Mouse (Mus musculus) v-Abl transformed pro-B cells (cell line): ENCODE measurements around the gene Uvrag.

Experiments used
- in situ Hi-C, 2 experiments: fragments of 400-800 bp; cut with MboI; formaldehyde crosslinking; loops; one replicate each; pipeline ENCODE4 v1.15.1; 2025; ENCODE audit not compliant: unreplicated experiment in 2 of 2

The Uvrag gene

GRCm38 (mm10) chr7:98912953-98913360 is 228.0 kb downstream of the Uvrag start:
- in situ Hi-C loops = no loop called here

DNA sequence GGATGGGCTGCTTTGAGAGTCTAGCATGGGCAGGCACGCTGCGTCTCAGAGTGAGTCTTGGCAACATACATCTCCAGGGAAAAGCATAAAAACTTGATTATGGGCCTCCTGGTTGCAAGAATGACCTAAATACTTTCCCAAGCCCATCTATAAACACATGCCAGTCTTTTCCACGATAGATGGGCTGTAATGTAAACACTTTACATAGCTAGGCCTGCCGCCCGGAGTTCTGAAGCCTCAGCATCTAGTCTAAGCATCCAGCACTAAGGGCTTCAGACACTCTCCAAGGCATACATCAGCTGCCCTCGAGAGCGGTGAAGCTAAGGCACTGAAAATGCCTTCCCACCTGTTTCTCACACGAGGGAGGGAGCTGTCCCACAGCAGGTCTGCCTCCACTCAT is 229.7 kb downstream of the Uvrag start:
- in situ Hi-C loops = no loop called here

- in situ Hi-C loops = no loop called here
Observed at GRCm38 (mm10) chr7:98910712-98911111, 230.2 kb downstream of the Uvrag start.

GRCm38 (mm10) chr7:98910164-98910563 is 230.8 kb downstream of the Uvrag start:
- in situ Hi-C loops = no loop called here

GRCm38 (mm10) chr7:98907476-98907875 is 233.5 kb downstream of the Uvrag start:
- in situ Hi-C loops = no loop called here

DNA sequence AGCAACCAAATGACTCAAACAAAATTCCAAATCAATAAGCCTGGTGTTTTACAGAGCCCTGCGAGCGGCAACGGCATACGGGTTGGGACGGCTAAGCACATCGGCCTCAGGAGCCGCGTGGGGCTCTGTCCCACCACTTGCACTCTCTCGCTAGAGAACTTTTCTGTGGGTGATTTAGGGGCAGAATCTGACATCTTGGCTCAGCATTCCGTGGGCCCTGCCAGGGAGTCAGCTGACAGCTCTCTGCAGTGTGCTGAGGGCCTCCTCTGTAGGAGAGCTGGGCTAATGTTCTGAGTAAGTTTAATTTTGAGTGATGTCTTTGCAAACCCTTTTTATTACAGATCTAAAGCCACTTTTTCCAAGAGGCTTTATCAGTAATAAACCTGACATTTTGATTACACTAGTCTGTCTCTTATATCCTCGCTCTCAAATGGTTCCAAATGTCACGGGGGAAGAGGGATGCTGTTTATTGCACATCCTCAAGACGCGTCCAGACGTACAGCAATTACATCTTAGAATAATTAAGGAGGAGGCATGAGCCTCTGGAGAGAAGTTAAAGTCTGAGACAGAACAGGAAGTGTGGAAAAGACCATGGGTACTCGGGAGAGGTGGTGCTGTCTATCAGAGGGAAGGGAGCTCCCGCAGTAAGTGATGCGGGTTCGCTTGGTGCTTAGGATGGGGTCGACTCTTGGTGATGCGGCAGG is 236.1 kb downstream of the Uvrag start:
- in situ Hi-C loops = no loop called here

DNA sequence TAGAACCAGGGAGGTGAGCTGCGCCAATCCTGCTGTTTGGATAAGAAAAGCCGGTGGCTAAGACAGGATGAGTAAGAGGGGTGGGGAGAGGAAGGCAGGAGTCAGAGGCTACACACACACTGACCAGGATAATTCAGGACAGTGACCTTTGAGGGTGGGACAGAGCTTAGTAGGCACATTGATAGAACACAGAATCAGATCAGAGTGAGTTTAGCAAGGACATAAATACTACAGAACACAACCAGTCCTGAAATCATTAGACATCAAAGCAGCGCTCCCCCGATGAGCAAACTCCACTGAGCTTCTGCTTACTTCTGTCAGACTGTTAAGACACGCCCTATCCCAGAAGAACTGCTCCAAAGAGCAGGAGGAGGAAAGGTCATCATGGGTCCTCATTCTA is 237.1 kb downstream of the Uvrag start:
- in situ Hi-C loops = no loop called here

DNA sequence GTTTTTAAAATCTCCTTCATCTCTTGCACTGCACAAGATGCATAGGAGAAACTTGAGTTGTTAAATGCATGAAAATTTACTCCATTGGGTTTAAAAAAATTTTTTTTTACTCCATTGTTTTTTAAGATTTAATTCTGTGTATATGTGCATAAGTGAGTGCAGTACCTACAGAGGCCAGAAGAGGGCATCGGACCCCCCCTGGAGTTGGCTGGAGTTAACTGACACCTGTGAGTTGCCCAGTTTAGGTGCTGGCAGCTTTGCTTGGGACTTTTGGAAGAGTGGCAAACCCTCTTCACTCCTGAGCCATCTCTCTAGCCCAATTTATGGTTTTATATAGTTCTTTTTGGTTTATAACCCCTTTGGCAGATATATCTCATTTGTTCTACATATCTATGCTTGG is 239.8 kb downstream of the Uvrag start:
- in situ Hi-C loops = no loop called here

- in situ Hi-C loops = no loop called here
Observed at GRCm38 (mm10) chr7:98899815-98900214, 241.1 kb downstream of the Uvrag start.

GRCm38 (mm10) chr7:98897323-98897722 is 243.6 kb downstream of the Uvrag start:
- in situ Hi-C loops = no loop called here

- in situ Hi-C loops = no loop called here
Observed at GRCm38 (mm10) chr7:98895501-98896095, 245.3 kb downstream of the Uvrag start.

- in situ Hi-C loops = no loop called here
Observed at GRCm38 (mm10) chr7:98894768-98895167, 246.2 kb downstream of the Uvrag start.

DNA sequence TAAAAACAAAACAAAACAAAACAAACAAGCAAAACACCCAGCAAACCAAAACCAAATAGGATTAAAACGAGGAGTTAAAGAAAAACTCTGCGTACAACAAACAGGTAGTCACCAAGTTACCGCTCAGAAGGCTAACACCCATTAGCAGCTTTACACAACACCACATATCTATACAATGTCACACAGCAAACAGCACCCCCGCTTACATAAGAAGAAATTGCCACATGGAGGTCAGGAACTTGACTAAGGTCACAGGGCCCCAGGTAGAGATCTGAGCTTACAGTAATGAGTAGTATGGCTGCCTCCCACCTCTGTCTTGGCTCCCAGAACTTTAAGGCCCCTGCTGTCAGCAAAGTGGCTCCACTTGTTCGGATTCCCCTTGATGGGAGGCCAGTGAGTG is 246.6 kb downstream of the Uvrag start:
- in situ Hi-C loops = no loop called here

DNA sequence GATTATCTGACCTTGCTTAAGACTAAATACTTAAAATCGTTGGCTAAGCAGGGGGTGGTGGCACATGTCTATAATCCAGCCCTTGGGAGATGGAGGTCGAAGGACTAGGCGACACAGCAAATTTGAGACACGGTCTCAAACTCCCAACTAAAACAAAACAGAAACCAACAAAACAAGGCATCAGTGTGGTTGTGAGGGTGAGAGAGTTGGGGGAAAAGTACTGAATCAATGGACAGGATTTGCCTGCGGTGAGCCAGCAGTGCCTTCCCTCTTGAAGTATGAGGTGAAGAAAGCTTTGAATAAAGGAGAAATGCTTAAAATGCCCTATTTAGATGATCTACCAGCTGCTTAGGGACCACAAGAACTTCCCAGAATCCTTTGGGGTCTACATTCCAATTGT is 247.8 kb downstream of the Uvrag start:
- in situ Hi-C loops = no loop called here

DNA sequence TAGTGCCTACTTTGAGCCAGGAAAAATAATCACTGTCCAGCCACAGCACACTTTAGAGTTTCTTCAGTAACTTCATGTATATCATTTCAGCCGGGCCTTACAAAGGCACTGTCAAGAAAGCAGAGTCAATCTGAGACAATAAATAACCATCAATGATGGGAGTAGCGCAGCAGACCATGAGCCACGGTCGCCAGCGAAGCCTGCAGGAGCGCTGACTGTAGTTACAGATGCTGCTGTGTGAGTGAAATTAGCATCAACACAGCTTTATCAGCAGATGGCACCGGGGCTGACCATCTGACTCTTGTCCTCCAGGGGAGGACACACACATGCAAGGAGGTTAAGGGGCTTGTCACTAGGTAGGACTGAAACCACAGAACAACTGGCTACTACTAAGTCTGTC is 251.7 kb downstream of the Uvrag start:
- in situ Hi-C loops = no loop called here

GRCm38 (mm10) chr7:98888810-98889209 is 252.1 kb downstream of the Uvrag start:
- in situ Hi-C loops = no loop called here

DNA sequence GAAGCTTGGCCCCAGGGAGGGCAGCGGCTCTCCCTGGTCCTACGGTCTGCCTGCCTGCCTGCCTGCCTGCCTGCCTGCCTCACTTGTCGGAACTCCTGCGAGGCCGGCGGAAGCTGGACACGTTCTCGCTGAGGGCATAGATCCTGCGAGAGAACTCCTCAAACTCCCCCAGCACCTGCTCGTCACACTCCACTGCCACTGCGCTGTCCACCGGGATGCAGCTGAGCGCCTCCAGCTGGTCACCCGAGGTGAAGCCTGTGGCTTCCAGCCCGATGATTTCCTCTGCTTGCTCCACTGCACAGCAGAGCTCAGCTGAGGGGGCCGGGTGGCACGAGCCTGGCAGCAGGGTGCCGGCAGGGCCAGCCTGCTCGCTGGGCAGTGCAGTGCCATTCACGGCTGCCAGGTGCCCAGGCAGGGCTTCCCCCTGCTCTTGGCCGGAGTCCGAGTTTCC is 253.1 kb downstream of the Uvrag start:
- in situ Hi-C loops = no loop called here

DNA sequence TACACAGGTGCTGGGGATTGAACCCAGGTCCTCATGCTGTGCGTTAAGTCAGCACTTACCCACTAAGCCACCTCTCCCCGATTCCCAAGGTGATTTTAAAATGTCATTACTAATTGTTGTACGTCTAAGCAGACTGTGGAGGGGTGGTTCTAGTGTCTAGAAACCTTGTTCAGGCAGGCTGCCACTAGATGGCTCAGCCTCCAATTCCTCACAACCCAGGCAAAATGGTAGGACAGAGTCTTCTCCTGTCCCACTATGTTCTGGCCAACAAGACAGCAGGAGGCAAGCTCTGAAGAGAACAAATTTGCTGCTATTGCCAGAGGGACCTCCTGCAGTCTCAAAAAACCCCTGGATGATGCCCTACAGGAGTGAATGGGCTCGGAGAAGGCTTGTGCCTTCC is 259.1 kb downstream of the Uvrag start:
- in situ Hi-C loops = no loop called here

GRCm38 (mm10) chr7:98879176-98879575 is 261.8 kb downstream of the Uvrag start:
- in situ Hi-C loops = no loop called here

DNA sequence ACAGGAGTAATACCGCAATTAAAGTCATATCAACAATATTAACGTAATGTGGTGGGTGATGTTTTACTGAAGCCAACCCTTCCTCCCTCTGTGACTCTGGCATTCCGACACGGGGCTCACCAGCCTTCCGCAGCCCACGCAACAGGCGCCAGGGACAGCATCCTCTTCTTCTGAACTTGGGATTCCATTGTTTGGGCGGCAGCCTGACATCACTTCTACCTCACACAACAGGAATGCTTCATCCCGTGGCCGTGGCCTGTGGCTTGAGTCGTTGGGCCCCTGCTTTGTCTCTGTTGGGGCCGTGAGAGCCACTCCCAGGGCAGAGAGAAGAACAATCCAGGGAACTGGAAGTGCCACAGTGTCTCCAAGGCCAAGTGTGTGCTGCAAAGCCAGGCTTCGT is 264.8 kb downstream of the Uvrag start:
- in situ Hi-C loops = no loop called here

DNA sequence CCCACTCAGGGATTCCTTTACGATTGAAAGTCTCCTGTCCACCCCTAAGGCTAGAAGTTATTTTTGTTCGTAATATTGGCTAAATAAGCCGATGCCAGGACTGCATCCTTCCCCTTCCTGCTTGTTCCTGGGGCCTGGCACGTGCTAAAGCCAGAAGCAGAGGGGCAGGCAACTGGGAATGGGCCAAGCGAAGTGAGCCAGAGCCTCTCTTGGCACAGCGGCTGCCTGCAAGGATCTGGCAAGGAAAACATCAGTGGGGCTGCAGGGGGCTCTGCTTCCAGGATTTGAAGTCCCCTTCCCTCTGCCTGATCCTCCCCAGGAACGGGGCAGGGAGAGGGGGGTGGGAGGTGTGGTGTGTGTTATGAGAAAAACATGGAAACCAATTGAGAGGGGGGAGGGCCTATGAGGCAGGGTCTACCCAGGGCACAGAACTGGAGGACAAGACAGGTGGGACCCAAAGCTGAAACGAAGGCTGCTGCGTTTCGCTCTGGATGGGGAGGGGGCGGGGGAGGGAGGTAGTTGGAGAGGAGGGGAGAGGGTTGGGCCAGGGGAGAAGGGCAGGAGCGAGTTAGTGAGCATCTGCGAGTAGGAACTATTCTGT is 265.5 kb downstream of the Uvrag start:
- in situ Hi-C loops = no loop called here

DNA sequence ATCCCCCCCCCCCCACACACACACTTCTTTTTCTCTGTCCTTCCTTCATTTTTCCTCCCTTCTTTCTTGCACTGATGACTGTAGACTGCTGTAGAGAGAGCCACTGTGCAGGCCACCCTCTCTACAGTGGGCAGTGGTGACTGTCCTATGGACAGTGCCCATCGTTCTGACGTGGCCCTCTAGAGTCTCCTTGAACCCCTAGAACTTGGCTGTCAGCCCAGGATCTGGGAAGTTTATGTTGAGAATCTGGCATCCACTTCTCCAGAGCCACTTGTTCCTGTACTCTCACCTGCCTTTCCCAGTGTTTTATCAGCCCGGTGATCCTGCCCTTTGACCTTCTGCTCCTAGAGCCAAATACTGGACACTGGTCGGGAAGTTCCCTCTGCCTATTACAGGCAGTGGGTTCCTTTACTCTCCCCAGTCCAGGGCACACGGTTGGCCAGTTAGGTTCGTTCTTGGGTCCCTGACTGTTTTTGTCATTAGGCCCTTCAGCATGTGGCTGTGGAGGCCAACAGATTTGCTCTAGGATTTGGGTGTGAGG is 266.5 kb downstream of the Uvrag start:
- in situ Hi-C loops = no loop called here
